In genomic region chr14:33573643-33574042, GRCm38 (mm10) we compare ENCODE assay signal across 21 mouse cellular contexts. TPM values are rescaled to one million over a fixed set of nuclear protein-coding genes. Genes with fewer than 3 reads are reported as not detected.
"Had no signal": no experiment of that assay in that cellular context is flagged by ENCODE, and none has a peak within 500 bp of the region (broad histone marks: within the 10 kb centered on the region; RNA-seq: fewer than 3 reads in every experiment).

No protein-coding gene starts in this region.

- DNase-seq: gastrocnemius, postnatal 14 days; gastrocnemius, postnatal 36 days; heart, adult 11 months; heart, adult 2 months; heart, postnatal 10 days; kidney, adult 11 months; kidney, adult 2 months; kidney, adult 9 months; kidney, postnatal 14 days; kidney, postnatal 36 days; layer of hippocampus, adult 9-11 months; layer of hippocampus, postnatal 36 days; left cerebral cortex, postnatal 4 days had no signal

- ATAC-seq: hindbrain, postnatal 0 days; intestine, embryonic 15.5 days; liver, embryonic 12.5 days had no signal

RNA-seq across cellular contexts. Expression of gene Ptpn20, which starts 15.4 kb away (rescaled TPM):
- total RNA-seq: gastrocnemius, adult 18-20 months; gastrocnemius, adult 8-10 months; gastrocnemius, postnatal 14 days; gastrocnemius, postnatal 36 days; heart, adult 2 months; heart, postnatal 10 days; heart, postnatal 25 days; hematopoietic stem cell, adult 5-6 weeks; liver, adult 2 months had no signal
